22 mouse cellular contexts compared by ENCODE assay signal in the genomic region with DNA sequence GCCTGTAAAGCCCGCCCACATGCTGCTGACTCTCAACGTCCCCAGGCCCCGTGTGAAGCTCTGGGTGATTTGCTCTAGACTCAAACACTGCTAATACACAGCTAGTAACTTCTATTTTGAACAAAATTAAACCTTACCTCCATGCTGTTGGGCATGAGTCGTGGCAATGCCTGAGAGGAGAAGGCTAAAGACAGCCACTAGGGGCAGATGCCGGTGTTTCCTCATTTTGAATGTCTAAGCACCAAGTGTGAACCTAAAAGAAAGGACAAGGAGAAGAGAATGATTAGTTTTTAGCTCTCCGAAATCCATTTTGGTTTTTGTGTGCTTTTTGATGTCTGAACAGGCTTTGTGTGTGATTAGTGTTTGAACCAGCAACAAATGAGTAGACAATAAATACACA. TPM values are rescaled to one million over a fixed set of nuclear protein-coding genes. Genes with fewer than 3 reads are reported as not detected.
DNase-seq lines count a peak whose midpoint lies in the region; ATAC-seq and TF ChIP-seq lines count a peak whose summit lies in the region.
"Had no signal": no experiment of that assay in that cellular context is flagged by ENCODE, and none has a peak within 500 bp of the region (broad histone marks: within the 10 kb centered on the region; RNA-seq: fewer than 3 reads in every experiment).

No protein-coding gene starts in this region.

- no peak overlapping the region for H3K9ac ChIP-seq in intestine, postnatal 0 days (ENCODE audit: low read depth, low read length)
- H3K9ac ChIP-seq in intestine, embryonic 16.5 days (ENCODE audit: low read depth, low read length) = no peak overlapping the region
- H3K9ac ChIP-seq in neural tube, embryonic 15.5 days (replicated peaks) = no peak overlapping the region
- H3K9ac ChIP-seq: hindbrain, embryonic 14.5 days; limb, embryonic 13.5 days; liver, embryonic 15.5 days; midbrain, embryonic 12.5 days had no signal

- WGBS in intestine, postnatal 0 days = 58% methylated on average over 6 of the region's 6 CpGs
- WGBS in intestine, embryonic 16.5 days = 61% methylated on average over 6 of the region's 6 CpGs
- WGBS in thymus, adult 2 months = 57% methylated on average over 6 of the region's 6 CpGs
- WGBS in small intestine, adult 2 months = 50% methylated on average over 6 of the region's 6 CpGs
- WGBS in neural tube, embryonic 15.5 days = 60% methylated on average over 6 of the region's 6 CpGs

- no peak for ATAC-seq in intestine, postnatal 0 days
- no peak for ATAC-seq in intestine, embryonic 16.5 days
- ATAC-seq in megakaryocyte progenitor cell, adult 5-6 weeks (replicated peaks; ENCODE audit: poor library complexity) = no peak
- ATAC-seq in neural tube, embryonic 15.5 days (ENCODE audit: low FRiP score) = no peak
- ATAC-seq: activated CD4-positive, CD25-positive, alpha-beta regulatory T cell, adult 4 months; CD4-positive, CD25-positive, alpha-beta regulatory T cell, adult 4 months; forebrain, embryonic 14.5 days had no signal

- H3K4me1 ChIP-seq in intestine, postnatal 0 days (replicated peaks; ENCODE audit: control insufficient read depth, insufficient read depth, low read length) = no peaks in the 10 kb centered on the region
- H3K4me1 ChIP-seq in intestine, embryonic 16.5 days (ENCODE audit: control insufficient read depth, insufficient read depth, low read length) = no peaks in the 10 kb centered on the region
- H3K4me1 ChIP-seq in thymus, adult 2 months (replicated peaks; ENCODE audit: control insufficient read depth, insufficient read depth, low read length) = no peaks in the 10 kb centered on the region
- no peaks in the 10 kb centered on the region for H3K4me1 ChIP-seq in small intestine, adult 2 months (ENCODE audit: control insufficient read depth, insufficient read depth, insufficient read length, low read length)
- no peaks in the 10 kb centered on the region for H3K4me1 ChIP-seq in neural tube, embryonic 15.5 days
- H3K4me1 ChIP-seq: liver, embryonic 15.5 days; midbrain, embryonic 12.5 days had no signal

- no peaks in the 10 kb centered on the region for H3K9me3 ChIP-seq in intestine, postnatal 0 days (ENCODE audit: control insufficient read depth)
- no peaks in the 10 kb centered on the region for H3K9me3 ChIP-seq in intestine, embryonic 16.5 days (ENCODE audit: control insufficient read depth, low read length)
- H3K9me3 ChIP-seq in neural tube, embryonic 15.5 days (replicated peaks) = no peaks in the 10 kb centered on the region
- H3K9me3 ChIP-seq: limb, embryonic 13.5 days; liver, embryonic 15.5 days; midbrain, embryonic 12.5 days had no signal

- peak; percentile 53 for DNase-seq in thymus, postnatal 0 days (ENCODE audit: low spot score)
- no peak for DNase-seq in thymus, adult 2 months
- DNase-seq in ES-CJ7 (ENCODE audit: low read depth, low spot score) = peak; percentile 14
- DNase-seq: cerebellum, postnatal 25 days; heart, adult 18-20 months; kidney, adult 11 months; kidney, postnatal 14 days; layer of hippocampus, adult 9-11 months; lung, postnatal 36 days; right cerebral cortex, postnatal 25 days had no signal

- H3K36me3 ChIP-seq in intestine, postnatal 0 days (ENCODE audit: control insufficient read depth, insufficient read depth) = no peaks in the 10 kb centered on the region
- H3K36me3 ChIP-seq in intestine, embryonic 16.5 days (ENCODE audit: control insufficient read depth, insufficient read depth, low read length) = no peaks in the 10 kb centered on the region
- no peaks in the 10 kb centered on the region for H3K36me3 ChIP-seq in thymus, adult 2 months (ENCODE audit: control insufficient read depth, insufficient read depth, low read length)
- H3K36me3 ChIP-seq in small intestine, adult 2 months (ENCODE audit: control insufficient read depth, insufficient read depth, low read length) = no peaks in the 10 kb centered on the region
- no peaks in the 10 kb centered on the region for H3K36me3 ChIP-seq in neural tube, embryonic 15.5 days
- H3K36me3 ChIP-seq: liver, embryonic 15.5 days; midbrain, embryonic 12.5 days had no signal

- no peaks in the 10 kb centered on the region for H3K27me3 ChIP-seq in intestine, postnatal 0 days (replicated peaks; ENCODE audit: control insufficient read depth, insufficient read depth, low read length)
- 0 out of 2 replicates have a peak, but pooled peaks cover 3% of the 10 kb centered on the region for H3K27me3 ChIP-seq in intestine, embryonic 16.5 days (replicated peaks; ENCODE audit: control insufficient read depth, insufficient read depth, low read length)
- no peaks in the 10 kb centered on the region for H3K27me3 ChIP-seq in thymus, adult 2 months (ENCODE audit: control insufficient read depth, insufficient read depth, low read length)
- no peaks in the 10 kb centered on the region for H3K27me3 ChIP-seq in small intestine, adult 2 months (ENCODE audit: control insufficient read depth, insufficient read depth, low read length)
- no peaks in the 10 kb centered on the region for H3K27me3 ChIP-seq in neural tube, embryonic 15.5 days (replicated peaks)
- H3K27me3 ChIP-seq: limb, embryonic 13.5 days; liver, embryonic 15.5 days; midbrain, embryonic 12.5 days had no signal

- peak; percentile 53 for TF ChIP-seq CTCF in intestine, postnatal 0 days (IDR thresholded peaks at IDR 0.05; ENCODE audit: low read depth)
- TF ChIP-seq CTCF in thymus, adult 2 months (IDR thresholded peaks at IDR 0.05; ENCODE audit: borderline replicate concordance, control insufficient read depth, extremely low read depth, insufficient read depth, low read length, poor library complexity) = no peak
- peak; percentile 5; the same call in 1 of the 2 replicates for TF ChIP-seq CTCF in small intestine, adult 2 months (IDR thresholded peaks at IDR 0.05; ENCODE audit: extremely low read depth, insufficient read length, insufficient replicate concordance, low read depth, low read length)

- H3K27ac ChIP-seq in intestine, postnatal 0 days (ENCODE audit: low read depth, low read length) = no peak overlapping the region
- H3K27ac ChIP-seq in intestine, embryonic 16.5 days (ENCODE audit: low read length) = no peak overlapping the region
- no peak overlapping the region for H3K27ac ChIP-seq in thymus, adult 2 months (ENCODE audit: control insufficient read depth, insufficient read depth, low read length)
- H3K27ac ChIP-seq in small intestine, adult 2 months (ENCODE audit: insufficient read depth, low read depth, low read length) = no peak overlapping the region
- H3K27ac ChIP-seq in neural tube, embryonic 15.5 days (replicated peaks) = no peak overlapping the region
- H3K27ac ChIP-seq: hindbrain, embryonic 14.5 days; limb, embryonic 13.5 days; liver, embryonic 15.5 days; midbrain, embryonic 12.5 days had no signal

- H3K4me3 ChIP-seq in intestine, postnatal 0 days (ENCODE audit: low read depth, low read length) = no peak overlapping the region
- no peak overlapping the region for H3K4me3 ChIP-seq in intestine, embryonic 16.5 days (ENCODE audit: low read length)
- no peak overlapping the region for H3K4me3 ChIP-seq in thymus, adult 2 months (ENCODE audit: control insufficient read depth, insufficient read depth, low read length)
- H3K4me3 ChIP-seq in small intestine, adult 2 months (ENCODE audit: low read depth, low read length) = no peak overlapping the region
- no peak overlapping the region for H3K4me3 ChIP-seq in neural tube, embryonic 15.5 days (replicated peaks)
- H3K4me3 ChIP-seq: limb, embryonic 13.5 days; liver, embryonic 15.5 days; midbrain, embryonic 12.5 days had no signal

- H3K4me2 ChIP-seq in intestine, postnatal 0 days (replicated peaks; ENCODE audit: low read depth) = no peak overlapping the region
- H3K4me2 ChIP-seq in intestine, embryonic 16.5 days (ENCODE audit: low read depth, low read length) = no peak overlapping the region
- H3K4me2 ChIP-seq in neural tube, embryonic 15.5 days = no peak overlapping the region
- H3K4me2 ChIP-seq: hindbrain, embryonic 14.5 days; limb, embryonic 13.5 days; liver, embryonic 15.5 days; midbrain, embryonic 12.5 days had no signal

- no peak for TF ChIP-seq POLR2A in thymus, adult 2 months (IDR thresholded peaks at IDR 0.05; ENCODE audit: control insufficient read depth, extremely low read depth, insufficient read depth, low read length, poor library complexity)
- no peak for TF ChIP-seq POLR2A in small intestine, adult 2 months (IDR thresholded peaks at IDR 0.05; ENCODE audit: low read depth, low read length)

RNA-seq across cellular contexts. Expression of a gene that starts 13.8 kb away (rescaled TPM):
- 31.5 and 33.3 TPM in 2 replicates for polyA plus RNA-seq in intestine, postnatal 0 days (2015; fragmentation: Nextera tagmentation; extraction: Ambion mirVana)
- polyA plus RNA-seq in intestine, embryonic 16.5 days (2015; fragmentation: Nextera tagmentation; extraction: Ambion mirVana) = 61.9 and 70.6 TPM in 2 replicates
- polyA plus RNA-seq in thymus, postnatal 0 days (2015; fragmentation: Nextera tagmentation; extraction: Ambion mirVana) = 5.6 and 5.8 TPM in 2 replicates
- polyA plus RNA-seq in thymus, adult 2 months (2012; rRNA removed) = 6.5 and 6.8 TPM in 2 replicates
- polyA plus RNA-seq in small intestine, adult 2 months (2012; rRNA removed) = 11.5 and 19.2 TPM in 2 replicates
- not detected in 2 replicates for total RNA-seq in megakaryocyte progenitor cell, adult 5-6 weeks (2015)
- total RNA-seq in megakaryocyte progenitor cell, adult 5-6 weeks (2017) = not detected in 2 replicates
- polyA plus RNA-seq in neural tube, embryonic 15.5 days (2015; fragmentation: Nextera tagmentation; extraction: Ambion mirVana) = 13.9 and 17.8 TPM in 2 replicates
- polyA plus RNA-seq: activated CD4-positive, CD25-positive, alpha-beta regulatory T cell, adult 4 months; CD4-positive, CD25-positive, alpha-beta regulatory T cell, adult 4 months had no signal
